Mouse (Mus musculus) effector memory CD4-positive, alpha-beta T cell, adult 7 months (primary cell): ENCODE data around the gene Csn1s2b. TPM values are rescaled to one million over a fixed set of nuclear protein-coding genes. Genes with fewer than 3 reads are reported as not detected.

Experiments
- polyA plus RNA-seq: library from polyadenylated mRNA; unstranded; fragments of 100-300 nt; shearing (Covaris generic); gene quantifications from one replicate; pipeline ENCODE4 v1.2.1, GENCODE M21; 2017

Csn1s2b gene
- polyA plus RNA-seq = not detected

DNA sequence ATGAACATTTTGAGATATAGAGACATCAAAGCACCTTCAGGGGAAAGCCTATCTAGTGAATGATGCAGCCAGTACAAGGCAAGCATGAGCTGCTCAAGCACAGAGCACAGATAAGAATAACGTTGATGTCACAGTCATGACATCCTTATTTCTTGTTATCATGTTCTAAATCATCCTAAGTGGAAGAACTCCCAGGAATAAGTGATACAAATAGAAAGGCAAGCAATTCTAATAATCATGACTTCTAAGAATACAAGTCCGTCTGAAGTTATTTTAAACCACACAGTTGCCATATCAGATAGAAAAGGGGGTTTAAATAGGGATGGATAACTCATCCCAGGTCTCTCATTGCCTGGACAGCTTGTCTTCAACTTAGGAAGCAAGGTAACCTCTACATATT, at the start of gene Csn1s2b:
TSS of gene Csn1s2b (plus strand) at position 301 of the 400 bp plus-strand sequence.

GRCm38 (mm10) chr5:87774267-87774666, 33.6 kb upstream of the Csn1s2b start, which contains the start of gene Csn1s2a:
Gene Csn1s2a (plus strand): TSS chr5:87774567.

DNA sequence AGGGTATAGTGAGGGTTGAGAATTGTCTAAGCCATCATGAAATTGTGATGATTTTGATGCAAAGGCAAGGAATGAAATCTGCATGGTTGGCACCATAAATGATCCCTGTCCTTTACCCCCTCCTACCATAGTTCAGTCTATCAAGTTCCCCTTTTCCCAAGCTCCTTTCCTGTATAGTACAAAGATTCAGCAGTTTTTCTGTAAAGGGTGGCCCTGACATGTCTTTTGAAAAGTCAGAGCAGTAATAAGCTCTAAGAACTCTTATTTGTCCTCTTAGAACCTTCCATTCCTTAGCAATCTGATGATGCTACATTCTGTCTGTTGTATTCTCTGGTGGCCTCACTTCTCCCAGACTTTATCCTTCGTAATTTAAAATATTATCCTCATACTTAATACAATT, 17.5 kb downstream of the Csn1s2b start, which contains the start of gene Prr27:
TSS of gene Prr27 (plus strand) at position 301 of the 400 bp plus-strand sequence.

Other genes with a start within 250 kb of the Csn1s2b start
- not detected for gene Sult1d1, start 239.1 kb upstream of the Csn1s2b start, polyA plus RNA-seq
- gene Sult1e1, start 216.5 kb upstream of the Csn1s2b start, polyA plus RNA-seq = not detected
- 0.68 TPM for gene Csn1s1, start 141.9 kb upstream of the Csn1s2b start, polyA plus RNA-seq
- gene Csn2, start 108.5 kb upstream of the Csn1s2b start, polyA plus RNA-seq = not detected
- not detected for gene Csn1s2a, start 33.5 kb upstream of the Csn1s2b start, polyA plus RNA-seq
- gene Prr27, start 17.6 kb downstream of the Csn1s2b start, polyA plus RNA-seq = not detected
- not detected for gene Odam, start 76.9 kb downstream of the Csn1s2b start, polyA plus RNA-seq
- gene Csn3, start 117.5 kb downstream of the Csn1s2b start, polyA plus RNA-seq = not detected
- gene 2310003L06Rik, start 161.4 kb downstream of the Csn1s2b start, polyA plus RNA-seq = not detected
- gene Gm28434, start 161.4 kb downstream of the Csn1s2b start, polyA plus RNA-seq = not detected
- not detected for gene Cabs1, start 171.4 kb downstream of the Csn1s2b start, polyA plus RNA-seq
- gene Smr3a, start 194.5 kb downstream of the Csn1s2b start, polyA plus RNA-seq = not detected